Mouse (Mus musculus): Measurements from ENCODE around the gene Ccdc54. TPM values are rescaled to one million over a fixed set of nuclear protein-coding genes. Genes with fewer than 3 reads are reported as not detected.
A peak's percentile ranks its signal among the peaks of the same experiment; 100 is the strongest.

Gene Ccdc54
- polyA plus RNA-seq (2014; fragmentation: Nextera tagmentation; extraction: Ambion mirVana), result not detected in 2 replicates

- H3K27ac ChIP-seq (ENCODE audit: low read depth, low read length), result no peak within 1 kb of the TSS
- no peaks in the 10 kb centered on the region for H3K36me3 ChIP-seq (ENCODE audit: control insufficient read depth, insufficient read depth, low read length)
- H3K4me3 ChIP-seq (ENCODE audit: low read depth, low read length), result no peak within 1 kb of the TSS
- no peaks in the 10 kb centered on the region for H3K9me3 ChIP-seq (replicated peaks; ENCODE audit: control insufficient read depth, low read length)
- DNase-seq (ENCODE audit: low spot score), result no peak
- no peak within 1 kb of the TSS for H3K4me2 ChIP-seq (ENCODE audit: low read length)
- ATAC-seq, result no peak
- H3K4me1 ChIP-seq (ENCODE audit: control insufficient read depth, insufficient read depth, low read length), result peaks cover 3% of the 10 kb centered on the region
- H3K27me3 ChIP-seq (replicated peaks; ENCODE audit: control insufficient read depth, insufficient read depth, low read length), result no peaks in the 10 kb centered on the region
- H3K9ac ChIP-seq (ENCODE audit: low read length), result no peak within 1 kb of the TSS
Measured at GRCm38 (mm10) chr16:50591054-50591453, at the start of gene Ccdc54. TSS of gene Ccdc54 (minus strand) at chr16:50591154.

GRCm38 (mm10) chr16:50632585-50632984 lies 41.6 kb upstream of the Ccdc54 start:
- Histone ChIP-seq H3K9ac (ENCODE audit: low read length) (no peak overlapping the region), H3K4me3 (ENCODE audit: low read depth, low read length) (no peak overlapping the region), H3K9me3 (replicated peaks; ENCODE audit: control insufficient read depth, low read length) (no peaks in the 10 kb centered on the region), H3K4me1 (ENCODE audit: control insufficient read depth, insufficient read depth, low read length) (no peaks in the 10 kb centered on the region), H3K27me3 (replicated peaks; ENCODE audit: control insufficient read depth, insufficient read depth, low read length) (no peaks in the 10 kb centered on the region), H3K4me2 (ENCODE audit: low read length) (no peak overlapping the region), H3K27ac (ENCODE audit: low read depth, low read length) (no peak overlapping the region), H3K36me3 (ENCODE audit: control insufficient read depth, insufficient read depth, low read length) (no peaks in the 10 kb centered on the region)
- DNase-seq (ENCODE audit: low spot score), result no peak
- 94% methylated on average over 2 of the region's 2 CpGs for WGBS
- ATAC-seq, result no peak

- Histone ChIP-seq H3K36me3 (ENCODE audit: control insufficient read depth, insufficient read depth, low read length) (no peaks in the 10 kb centered on the region), H3K4me2 (ENCODE audit: low read length) (no peak overlapping the region), H3K27me3 (replicated peaks; ENCODE audit: control insufficient read depth, insufficient read depth, low read length) (no peaks in the 10 kb centered on the region), H3K4me3 (ENCODE audit: low read depth, low read length) (no peak overlapping the region), H3K27ac (ENCODE audit: low read depth, low read length) (peak overlapping the region; percentile 68), H3K4me1 (ENCODE audit: control insufficient read depth, insufficient read depth, low read length) (no peaks in the 10 kb centered on the region), H3K9ac (ENCODE audit: low read length) (no peak overlapping the region), H3K9me3 (replicated peaks; ENCODE audit: control insufficient read depth, low read length) (no peaks in the 10 kb centered on the region)
- DNase-seq (ENCODE audit: low spot score) (peak; percentile 89), ATAC-seq (peak; percentile 87)
- WGBS, result 5% methylated on average over 7 of the region's 7 CpGs
Measured at GRCm38 (mm10) chr16:50615569-50615968, 24.6 kb upstream of the Ccdc54 start.

GRCm38 (mm10) chr16:50612944-50613343 lies 22.0 kb upstream of the Ccdc54 start:
- Histone ChIP-seq H3K9me3 (replicated peaks; ENCODE audit: control insufficient read depth, low read length) (no peaks in the 10 kb centered on the region), H3K4me3 (ENCODE audit: low read depth, low read length) (no peak overlapping the region), H3K4me2 (ENCODE audit: low read length) (no peak overlapping the region), H3K27ac (ENCODE audit: low read depth, low read length) (no peak overlapping the region), H3K4me1 (ENCODE audit: control insufficient read depth, insufficient read depth, low read length) (0 out of 2 replicates have a peak, but pooled peaks cover 3% of the 10 kb centered on the region), H3K9ac (ENCODE audit: low read length) (no peak overlapping the region), H3K36me3 (ENCODE audit: control insufficient read depth, insufficient read depth, low read length) (no peaks in the 10 kb centered on the region), H3K27me3 (replicated peaks; ENCODE audit: control insufficient read depth, insufficient read depth, low read length) (no peaks in the 10 kb centered on the region)
- DNase-seq (ENCODE audit: low spot score) (no peak), ATAC-seq (no peak)
- WGBS, result 56% methylated on average over 4 of the region's 4 CpGs

GRCm38 (mm10) chr16:50610580-50610979 lies 19.6 kb upstream of the Ccdc54 start:
- H3K9ac ChIP-seq (ENCODE audit: low read length), result no peak overlapping the region
- no peak overlapping the region for H3K27ac ChIP-seq (ENCODE audit: low read depth, low read length)
- WGBS, result 80% methylated on average over 5 of the region's 5 CpGs
- H3K27me3 ChIP-seq (replicated peaks; ENCODE audit: control insufficient read depth, insufficient read depth, low read length), result no peaks in the 10 kb centered on the region
- H3K4me1 ChIP-seq (ENCODE audit: control insufficient read depth, insufficient read depth, low read length), result 0 out of 2 replicates have a peak, but pooled peaks cover 5% of the 10 kb centered on the region
- ATAC-seq (no peak), DNase-seq (ENCODE audit: low spot score) (no peak)
- no peak overlapping the region for H3K4me2 ChIP-seq (ENCODE audit: low read length)
- no peaks in the 10 kb centered on the region for H3K36me3 ChIP-seq (ENCODE audit: control insufficient read depth, insufficient read depth, low read length)
- no peak overlapping the region for H3K4me3 ChIP-seq (ENCODE audit: low read depth, low read length)
- H3K9me3 ChIP-seq (replicated peaks; ENCODE audit: control insufficient read depth, low read length), result no peaks in the 10 kb centered on the region

- Histone ChIP-seq H3K27me3 (replicated peaks; ENCODE audit: control insufficient read depth, insufficient read depth, low read length) (no peaks in the 10 kb centered on the region), H3K4me2 (ENCODE audit: low read length) (no peak overlapping the region), H3K27ac (ENCODE audit: low read depth, low read length) (no peak overlapping the region), H3K9me3 (replicated peaks; ENCODE audit: control insufficient read depth, low read length) (no peaks in the 10 kb centered on the region), H3K4me3 (ENCODE audit: low read depth, low read length) (no peak overlapping the region), H3K9ac (ENCODE audit: low read length) (no peak overlapping the region), H3K36me3 (ENCODE audit: control insufficient read depth, insufficient read depth, low read length) (no peaks in the 10 kb centered on the region), H3K4me1 (ENCODE audit: control insufficient read depth, insufficient read depth, low read length) (0 out of 2 replicates have a peak, but pooled peaks cover 5% of the 10 kb centered on the region)
- ATAC-seq (peak; percentile 68; the same call in 1 of the 2 replicates), DNase-seq (ENCODE audit: low spot score) (peak; percentile 48)
- WGBS, result 55% methylated on average over 15 of the region's 15 CpGs
Measured at GRCm38 (mm10) chr16:50607776-50608562, 17.0 kb upstream of the Ccdc54 start.

- 78% methylated on average over 11 of the region's 11 CpGs for WGBS
- no peak overlapping the region for H3K4me2 ChIP-seq (ENCODE audit: low read length)
- H3K27me3 ChIP-seq (replicated peaks; ENCODE audit: control insufficient read depth, insufficient read depth, low read length), result no peaks in the 10 kb centered on the region
- 0 out of 2 replicates have a peak, but pooled peaks cover 5% of the 10 kb centered on the region for H3K4me1 ChIP-seq (ENCODE audit: control insufficient read depth, insufficient read depth, low read length)
- no peak for ATAC-seq
- H3K4me3 ChIP-seq (ENCODE audit: low read depth, low read length), result no peak overlapping the region
- H3K36me3 ChIP-seq (ENCODE audit: control insufficient read depth, insufficient read depth, low read length), result no peaks in the 10 kb centered on the region
- H3K27ac ChIP-seq (ENCODE audit: low read depth, low read length), result no peak overlapping the region
- H3K9me3 ChIP-seq (replicated peaks; ENCODE audit: control insufficient read depth, low read length), result no peaks in the 10 kb centered on the region
- H3K9ac ChIP-seq (ENCODE audit: low read length), result no peak overlapping the region
- DNase-seq (ENCODE audit: low spot score), result no peak
Measured at GRCm38 (mm10) chr16:50604826-50605225, 13.9 kb upstream of the Ccdc54 start.

GRCm38 (mm10) chr16:50601947-50602346 lies 11.0 kb upstream of the Ccdc54 start:
- Histone ChIP-seq H3K9me3 (replicated peaks; ENCODE audit: control insufficient read depth, low read length) (no peaks in the 10 kb centered on the region), H3K36me3 (ENCODE audit: control insufficient read depth, insufficient read depth, low read length) (no peaks in the 10 kb centered on the region), H3K9ac (ENCODE audit: low read length) (no peak overlapping the region), H3K4me3 (ENCODE audit: low read depth, low read length) (no peak overlapping the region), H3K27ac (ENCODE audit: low read depth, low read length) (no peak overlapping the region), H3K4me2 (ENCODE audit: low read length) (no peak overlapping the region), H3K4me1 (ENCODE audit: control insufficient read depth, insufficient read depth, low read length) (no peaks in the 10 kb centered on the region), H3K27me3 (replicated peaks; ENCODE audit: control insufficient read depth, insufficient read depth, low read length) (no peaks in the 10 kb centered on the region)
- WGBS, result 81% methylated on average over 3 of the region's 3 CpGs
- DNase-seq (ENCODE audit: low spot score) (no peak), ATAC-seq (no peak)

GRCm38 (mm10) chr16:50600665-50601064 lies 9.7 kb upstream of the Ccdc54 start:
- no peak overlapping the region for H3K4me2 ChIP-seq (ENCODE audit: low read length)
- H3K36me3 ChIP-seq (ENCODE audit: control insufficient read depth, insufficient read depth, low read length), result no peaks in the 10 kb centered on the region
- no peaks in the 10 kb centered on the region for H3K4me1 ChIP-seq (ENCODE audit: control insufficient read depth, insufficient read depth, low read length)
- H3K9me3 ChIP-seq (replicated peaks; ENCODE audit: control insufficient read depth, low read length), result no peaks in the 10 kb centered on the region
- no peak overlapping the region for H3K9ac ChIP-seq (ENCODE audit: low read length)
- no peaks in the 10 kb centered on the region for H3K27me3 ChIP-seq (replicated peaks; ENCODE audit: control insufficient read depth, insufficient read depth, low read length)
- ATAC-seq (no peak), DNase-seq (ENCODE audit: low spot score) (no peak)
- H3K4me3 ChIP-seq (ENCODE audit: low read depth, low read length), result no peak overlapping the region
- H3K27ac ChIP-seq (ENCODE audit: low read depth, low read length), result no peak overlapping the region
- WGBS, result 79% methylated on average over 3 of the region's 3 CpGs

All from forebrain, embryonic 14.5 days (tissue).